Mouse (Mus musculus) forebrain, embryonic 15.5 days (tissue): Measurements from ENCODE around the gene Vamp5. TPM values are rescaled to one million over a fixed set of nuclear protein-coding genes. Genes with fewer than 3 reads are reported as not detected.

ENCODE experiments used
- ATAC-seq: fragments of 200-750 bp; cut with Nextera tagmentation; replicated peaks from 2 replicates; pipeline ENCODE4 v1.8.0; 2017; ENCODE audit warnings: mild to moderate bottlenecking, moderate TSS enrichment, moderate library complexity
- H3K27ac ChIP-seq: fragments of 300-500 bp; sonication (generic); replicated peaks from 2 replicates; pipeline ENCODE4 v1.5.1; 2015; ENCODE audit warnings: mild to moderate bottlenecking, inconsistent platforms
- H3K27me3 ChIP-seq: fragments of 300-500 bp; sonication (generic); 2 replicates; pipeline ENCODE4 v1.6.1; 2015; ENCODE audit warnings: inconsistent platforms
- H3K36me3 ChIP-seq: fragments of 300-500 bp; sonication (generic); 2 replicates; pipeline ENCODE4 v1.6.1; 2015; ENCODE audit warnings: mild to moderate bottlenecking, inconsistent platforms
- H3K4me1 ChIP-seq: fragments of 300-500 bp; sonication (generic); 2 replicates; pipeline ENCODE4 v1.6.1; 2015; ENCODE audit warnings: inconsistent platforms
- H3K4me2 ChIP-seq: fragments of 300-500 bp; sonication (generic); replicated peaks from 2 replicates; pipeline ENCODE4 v1.6.1; 2015; ENCODE audit warnings: mild to moderate bottlenecking, inconsistent platforms
- H3K4me3 ChIP-seq: fragments of 300-500 bp; sonication (generic); 2 replicates; pipeline ENCODE4 v1.5.1; 2015; ENCODE audit warnings: mild to moderate bottlenecking, inconsistent platforms
- H3K9ac ChIP-seq: fragments of 300-500 bp; sonication (generic); replicated peaks from 2 replicates; pipeline ENCODE4 v1.6.1; 2015; ENCODE audit warnings: mild to moderate bottlenecking, inconsistent platforms
- H3K9me3 ChIP-seq: fragments of 300-500 bp; sonication (generic); 2 replicates; pipeline ENCODE4 v1.6.1; 2016; ENCODE audit warnings: inconsistent platforms
- WGBS: fragments of 180-500 bp; shearing (Covaris S2); methylation state at CpG from one replicate; pipeline ENCODE4 v1.1.7; 2015; ENCODE audit warnings: mixed read lengths; 5-methylcytosine and 5-hydroxymethylcytosine counted together
- polyA plus RNA-seq: library from polyadenylated mRNA; unstranded; fragments of >200 nt; fragmentation: Nextera tagmentation; extraction: Ambion mirVana; gene quantifications from 2 replicates; pipeline ENCODE4 v1.2.1, GENCODE M21; 2015

Vamp5 gene
- polyA plus RNA-seq, 1 experiment from 2014 or later, result 9.4 TPM

GRCm38 (mm10) chr6:72410003-72410402 is 29.7 kb upstream of the Vamp5 start:
- no peak overlapping the region for H3K27ac ChIP-seq
- H3K4me1 ChIP-seq, result peaks cover 11% of the 10 kb centered on the region
- no peak overlapping the region for H3K4me3 ChIP-seq
- H3K27me3 ChIP-seq, result no peaks in the 10 kb centered on the region
- H3K9ac ChIP-seq, result no peak overlapping the region
- no peak overlapping the region for H3K4me2 ChIP-seq
- no peaks in the 10 kb centered on the region for H3K9me3 ChIP-seq
- ATAC-seq, result no peak
- no peaks in the 10 kb centered on the region for H3K36me3 ChIP-seq
- whole genome bisulfite sequencing, result 30% methylated on average over 1 of the region's 1 CpGs

DNA sequence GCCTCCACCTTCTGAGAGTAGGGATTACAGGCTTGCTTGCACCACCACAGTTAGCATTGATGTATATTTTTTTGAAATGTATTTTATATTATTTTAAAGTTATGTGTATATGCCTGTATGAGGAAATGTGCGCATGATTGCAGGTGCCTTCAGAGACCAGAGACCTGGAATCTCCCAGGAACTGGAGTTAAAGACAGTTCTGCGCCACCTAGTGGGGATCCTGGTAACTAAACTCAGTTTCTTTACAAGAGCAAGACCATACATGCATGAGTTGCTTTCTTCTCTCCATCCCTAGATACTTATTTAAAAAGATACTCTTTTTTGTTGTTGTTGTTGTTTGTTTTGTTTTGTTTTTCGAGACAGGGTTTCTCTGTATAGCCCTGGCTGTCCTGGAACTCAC is 29.3 kb upstream of the Vamp5 start:
- H3K9ac ChIP-seq, result no peak overlapping the region
- H3K27ac ChIP-seq, result no peak overlapping the region
- H3K9me3 ChIP-seq, result no peaks in the 10 kb centered on the region
- peaks cover 7% of the 10 kb centered on the region for H3K4me1 ChIP-seq
- H3K4me3 ChIP-seq, result no peak overlapping the region
- H3K27me3 ChIP-seq, result no peaks in the 10 kb centered on the region
- H3K4me2 ChIP-seq, result no peak overlapping the region
- no peaks in the 10 kb centered on the region for H3K36me3 ChIP-seq
- no peak for ATAC-seq
- 23% methylated on average over 3 of the region's 3 CpGs for WGBS

DNA sequence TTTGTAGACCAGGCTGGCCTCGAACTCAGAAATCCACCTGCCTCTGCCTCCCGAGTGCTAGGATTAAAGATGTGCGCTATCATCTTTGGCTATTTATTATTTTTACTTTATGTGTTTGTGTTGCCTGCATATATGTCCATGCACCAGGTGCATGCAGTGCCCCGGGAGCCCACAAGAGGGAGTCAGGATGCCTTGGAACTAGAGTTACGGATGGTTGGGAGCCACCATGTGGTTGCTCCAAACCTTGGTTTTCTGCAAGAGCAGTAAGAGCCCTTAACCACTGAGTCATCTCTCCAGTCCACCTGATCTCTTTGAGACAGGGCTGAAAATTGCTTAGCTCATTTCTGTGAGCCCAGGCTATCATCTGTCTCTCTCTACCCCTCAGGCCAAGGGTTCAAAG is 26.9 kb upstream of the Vamp5 start:
- H3K36me3 ChIP-seq, result no peaks in the 10 kb centered on the region
- no peaks in the 10 kb centered on the region for H3K4me1 ChIP-seq
- peak; percentile 48 for ATAC-seq

GRCm38 (mm10) chr6:72405356-72405755 is 25.1 kb upstream of the Vamp5 start:
- no peak for ATAC-seq
- 89% methylated on average over 7 of the region's 7 CpGs for WGBS
- H3K4me2 ChIP-seq, result no peak overlapping the region
- H3K27ac ChIP-seq, result no peak overlapping the region
- no peak overlapping the region for H3K4me3 ChIP-seq
- no peaks in the 10 kb centered on the region for H3K4me1 ChIP-seq
- H3K9ac ChIP-seq, result no peak overlapping the region
- no peaks in the 10 kb centered on the region for H3K9me3 ChIP-seq
- H3K27me3 ChIP-seq, result no peaks in the 10 kb centered on the region
- no peaks in the 10 kb centered on the region for H3K36me3 ChIP-seq

More for the DNA sequence above, 26.9 kb upstream of the Vamp5 start:
- Histone ChIP-seq H3K9ac (no peak overlapping the region), H3K27me3 (no peaks in the 10 kb centered on the region), H3K4me2 (no peak overlapping the region), H3K9me3 (no peaks in the 10 kb centered on the region), H3K4me3 (no peak overlapping the region), H3K27ac (no peak overlapping the region)
- 7% methylated on average over 5 of the region's 5 CpGs for WGBS

DNA sequence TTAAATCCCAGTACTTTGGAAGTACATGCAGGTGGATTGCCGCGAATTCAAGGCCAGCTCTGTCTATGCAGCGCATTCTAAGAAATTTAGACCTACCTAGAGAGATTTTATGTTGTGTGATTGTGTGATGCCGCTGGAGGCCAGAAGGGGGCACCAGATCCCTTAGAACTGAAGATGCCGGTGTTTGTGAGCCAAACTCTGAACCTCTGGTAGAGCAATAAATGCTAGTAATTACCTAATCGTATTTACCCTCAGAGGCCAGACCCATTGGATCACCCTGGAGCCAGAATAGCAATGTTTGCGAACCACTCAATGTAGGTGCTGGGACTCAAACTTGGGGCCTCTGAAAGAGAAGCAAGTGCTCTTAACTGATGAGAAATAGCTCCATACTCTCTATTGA is 21.6 kb upstream of the Vamp5 start:
- Histone ChIP-seq H3K36me3 (no peaks in the 10 kb centered on the region), H3K9me3 (no peaks in the 10 kb centered on the region), H3K4me3 (no peak overlapping the region), H3K9ac (no peak overlapping the region), H3K27me3 (no peaks in the 10 kb centered on the region), H3K4me2 (no peak overlapping the region), H3K4me1 (no peaks in the 10 kb centered on the region), H3K27ac (no peak overlapping the region)
- WGBS, result 22% methylated on average over 7 of the region's 7 CpGs
- no peak for ATAC-seq

GRCm38 (mm10) chr6:72399967-72400366 is 19.7 kb upstream of the Vamp5 start:
- no peaks in the 10 kb centered on the region for H3K36me3 ChIP-seq
- H3K9me3 ChIP-seq, result no peaks in the 10 kb centered on the region
- H3K27ac ChIP-seq, result no peak overlapping the region
- H3K9ac ChIP-seq, result no peak overlapping the region
- H3K4me3 ChIP-seq, result no peak overlapping the region
- H3K4me2 ChIP-seq, result no peak overlapping the region
- 59% methylated on average over 2 of the region's 2 CpGs for WGBS
- no peak for ATAC-seq
- H3K4me1 ChIP-seq, result no peaks in the 10 kb centered on the region
- no peaks in the 10 kb centered on the region for H3K27me3 ChIP-seq

GRCm38 (mm10) chr6:72396837-72397251 is 16.6 kb upstream of the Vamp5 start:
- Histone ChIP-seq H3K27ac (no peak overlapping the region), H3K27me3 (no peaks in the 10 kb centered on the region), H3K9ac (no peak overlapping the region), H3K4me2 (no peak overlapping the region), H3K36me3 (no peaks in the 10 kb centered on the region), H3K4me1 (no peaks in the 10 kb centered on the region), H3K9me3 (no peaks in the 10 kb centered on the region), H3K4me3 (no peak overlapping the region)
- 86% methylated on average over 10 of the region's 10 CpGs for WGBS
- ATAC-seq, result no peak

DNA sequence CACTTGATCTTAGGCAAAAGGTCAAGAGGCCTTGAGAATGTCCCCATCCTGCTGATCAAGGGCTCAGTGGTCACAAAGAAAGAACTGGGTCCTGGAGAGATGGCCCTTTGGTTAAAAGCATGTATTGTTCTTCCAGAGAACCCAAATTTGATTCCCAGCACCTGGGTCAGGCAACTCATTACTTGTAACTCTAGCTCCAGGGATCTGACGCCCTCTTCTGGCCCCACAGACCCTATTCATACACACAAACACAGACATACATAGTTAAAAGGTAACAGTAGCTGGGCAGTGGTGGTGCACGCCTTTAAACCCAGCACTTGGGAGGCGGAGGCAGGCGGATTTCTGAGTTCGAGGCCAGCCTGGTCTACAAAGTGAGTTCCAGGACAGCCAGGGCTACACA is 12.1 kb upstream of the Vamp5 start:
- peaks cover 13% of the 10 kb centered on the region for H3K4me1 ChIP-seq
- WGBS, result 84% methylated on average over 5 of the region's 5 CpGs

GRCm38 (mm10) chr6:72390795-72391521 is 10.7 kb upstream of the Vamp5 start:
- H3K36me3 ChIP-seq, result no peaks in the 10 kb centered on the region
- peaks cover 13% of the 10 kb centered on the region for H3K4me1 ChIP-seq
- no peak overlapping the region for H3K27ac ChIP-seq
- H3K27me3 ChIP-seq, result no peaks in the 10 kb centered on the region
- H3K4me2 ChIP-seq, result peak overlapping the region; percentile 55
- H3K4me3 ChIP-seq, result peak overlapping the region; percentile 29; the same call in 1 of the 2 replicates
- no peak for ATAC-seq
- no peak overlapping the region for H3K9ac ChIP-seq
- WGBS, result 25% methylated on average over 11 of the region's 12 CpGs
- H3K9me3 ChIP-seq, result no peaks in the 10 kb centered on the region

More for the DNA sequence above, 12.1 kb upstream of the Vamp5 start:
- Histone ChIP-seq H3K4me2 (no peak overlapping the region), H3K4me3 (no peak overlapping the region), H3K27me3 (no peaks in the 10 kb centered on the region), H3K36me3 (no peaks in the 10 kb centered on the region), H3K9ac (no peak overlapping the region), H3K27ac (no peak overlapping the region), H3K9me3 (no peaks in the 10 kb centered on the region)
- no peak for ATAC-seq

DNA sequence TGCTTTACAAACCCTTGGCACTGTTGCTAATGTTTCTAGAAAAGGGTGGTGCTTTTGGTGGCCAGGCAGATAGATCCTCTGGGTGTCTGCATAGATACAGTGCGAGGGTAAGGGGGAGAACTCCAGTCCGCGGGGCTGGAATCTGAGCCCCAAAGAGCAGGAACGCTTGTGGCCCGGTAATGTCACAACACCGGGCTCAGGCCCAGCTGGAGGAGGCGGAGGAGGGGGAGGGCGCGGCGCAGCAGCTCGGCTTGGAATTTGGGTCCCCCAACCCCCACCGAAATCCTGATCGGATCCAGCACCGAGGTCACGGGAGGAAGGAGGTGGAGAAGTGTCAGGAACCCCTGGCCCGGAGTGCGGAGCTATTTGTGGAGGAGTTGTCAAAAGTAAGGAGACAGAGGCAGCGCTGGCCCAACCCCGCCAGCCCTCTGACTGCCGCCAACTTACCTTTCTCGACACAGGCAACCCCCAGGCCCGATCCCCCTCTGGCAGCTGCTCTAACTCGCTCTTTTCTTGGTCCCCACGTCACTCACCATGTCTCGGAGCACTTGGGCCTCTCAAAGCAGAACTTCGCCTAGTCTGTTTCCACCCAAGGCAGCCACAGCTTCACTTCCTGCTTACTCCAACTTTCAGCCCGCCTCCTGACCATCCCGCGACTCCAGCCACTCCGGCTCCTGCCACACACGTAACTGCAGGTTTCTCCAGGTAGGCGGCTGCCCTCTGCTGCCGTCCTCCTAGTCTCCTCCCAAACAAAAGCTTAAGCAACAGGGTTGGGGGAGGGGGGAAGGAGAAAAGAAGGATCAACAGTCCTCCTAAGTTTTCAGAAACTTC is 9.9 kb upstream of the Vamp5 start, which contains the start of gene Vamp8:
Gene Vamp8, minus strand, starts transcription at position 763 of the 831 bp plus-strand sequence.
- peak within 1 kb of the TSS; percentile 29 for H3K4me3 ChIP-seq
- 1% methylated on average over 32 of the region's 33 CpGs for WGBS

DNA sequence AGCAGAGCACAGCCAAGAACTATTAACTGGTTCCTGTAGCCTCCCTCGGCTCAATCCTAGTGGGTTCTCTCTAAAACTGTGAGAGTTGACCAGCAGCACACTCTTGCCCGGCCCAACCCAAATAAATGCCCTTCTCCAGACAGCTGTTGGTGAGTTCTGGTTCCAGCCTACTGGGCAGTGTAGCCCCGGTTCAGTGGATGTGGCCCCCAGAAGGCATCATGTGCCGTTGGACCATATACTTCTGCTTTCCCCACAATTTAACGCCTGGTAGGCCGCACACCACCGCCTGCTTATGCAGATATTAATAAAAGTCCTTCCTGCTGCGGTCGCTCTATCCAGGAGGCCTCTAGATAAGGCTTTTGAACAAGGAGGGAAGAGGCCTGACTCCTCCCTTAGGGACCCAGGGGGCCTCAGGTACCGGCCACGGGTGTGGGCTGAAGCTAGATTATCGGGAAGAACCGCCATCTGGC is 9.2 kb upstream of the Vamp5 start:
- no peak overlapping the region for H3K27ac ChIP-seq
- peak overlapping the region; percentile 55 for H3K4me2 ChIP-seq
- WGBS, result 35% methylated on average over 13 of the region's 13 CpGs
- no peaks in the 10 kb centered on the region for H3K27me3 ChIP-seq
- no peaks in the 10 kb centered on the region for H3K36me3 ChIP-seq
- ATAC-seq, result 0 out of 2 replicates have a peak, but pooled peaks have one; percentile 11
- no peaks in the 10 kb centered on the region for H3K9me3 ChIP-seq
- H3K4me1 ChIP-seq, result peaks cover 13% of the 10 kb centered on the region
- peak overlapping the region; percentile 29 for H3K4me3 ChIP-seq
- peak overlapping the region; percentile 27 for H3K9ac ChIP-seq

More for the DNA sequence above, 9.9 kb upstream of the Vamp5 start, which contains the start of gene Vamp8:
- no peaks in the 10 kb centered on the region for H3K36me3 ChIP-seq
- H3K27me3 ChIP-seq, result no peaks in the 10 kb centered on the region
- peak within 1 kb of the TSS; percentile 55 for H3K4me2 ChIP-seq
- H3K27ac ChIP-seq, result no peak within 1 kb of the TSS
- no peaks in the 10 kb centered on the region for H3K9me3 ChIP-seq
- peak within 1 kb of the TSS; percentile 27 for H3K9ac ChIP-seq
- ATAC-seq, result peak; percentile 43; the same call in 1 of the 2 replicates
- H3K4me1 ChIP-seq, result peaks cover 13% of the 10 kb centered on the region

DNA sequence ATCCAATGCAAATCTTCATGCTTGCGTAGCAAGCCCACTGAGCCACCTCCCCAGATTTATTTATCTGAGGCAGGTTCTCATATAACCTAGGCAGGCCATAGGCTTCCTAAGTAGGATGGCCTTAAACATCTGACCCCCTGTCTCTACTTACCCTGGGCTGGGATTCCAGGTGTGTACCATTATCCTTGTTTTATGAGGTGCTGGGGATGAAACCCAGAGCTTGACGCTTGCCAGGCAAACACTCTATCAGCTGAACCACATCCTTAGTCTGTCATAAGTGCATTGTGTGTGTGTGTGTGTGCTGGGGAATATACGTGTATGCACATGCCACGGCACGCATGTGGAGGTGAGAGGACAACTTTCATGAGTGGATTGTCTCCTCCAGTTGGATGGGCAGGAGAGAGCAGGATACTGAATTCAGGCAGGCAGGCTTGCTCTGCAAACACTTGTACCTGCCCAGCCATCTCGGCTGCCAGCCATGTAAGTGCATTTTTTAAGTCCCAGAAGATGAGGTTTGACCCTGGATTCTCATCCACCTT is 8.6 kb upstream of the Vamp5 start:
- H3K27ac ChIP-seq, result no peak overlapping the region
- H3K27me3 ChIP-seq, result no peaks in the 10 kb centered on the region
- 95% methylated on average over 6 of the region's 6 CpGs for WGBS
- H3K4me1 ChIP-seq, result peaks cover 13% of the 10 kb centered on the region
- no peak for ATAC-seq
- no peaks in the 10 kb centered on the region for H3K9me3 ChIP-seq
- no peak overlapping the region for H3K9ac ChIP-seq
- no peaks in the 10 kb centered on the region for H3K36me3 ChIP-seq
- no peak overlapping the region for H3K4me2 ChIP-seq
- no peak overlapping the region for H3K4me3 ChIP-seq
